Mouse (Mus musculus): ENCODE measurements around the gene C130032M10Rik.

C130032M10Rik gene

DNA sequence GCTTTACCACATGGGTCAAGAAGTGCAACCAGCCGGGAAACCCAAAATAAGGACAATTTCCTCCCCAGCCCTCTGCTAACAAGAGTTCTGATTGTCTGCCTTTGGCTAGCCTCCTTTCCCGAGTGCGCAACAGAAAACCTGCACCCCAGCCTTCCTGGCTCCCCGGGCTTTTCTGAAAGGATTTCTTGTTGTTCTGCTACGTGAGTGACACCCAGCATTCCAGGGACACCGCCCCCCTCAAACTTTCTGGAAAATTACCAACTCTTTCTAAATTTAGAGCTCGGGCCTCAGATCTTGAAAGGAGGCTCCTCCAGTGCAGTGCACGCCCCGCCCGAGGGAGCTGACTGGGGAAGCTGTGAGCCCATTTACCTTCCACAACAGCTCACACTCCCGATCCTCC is at the start of gene C130032M10Rik:
Gene C130032M10Rik (plus strand): TSS at position 334 of the 400 bp plus-strand sequence.
- no peak for DNase-seq

DNA sequence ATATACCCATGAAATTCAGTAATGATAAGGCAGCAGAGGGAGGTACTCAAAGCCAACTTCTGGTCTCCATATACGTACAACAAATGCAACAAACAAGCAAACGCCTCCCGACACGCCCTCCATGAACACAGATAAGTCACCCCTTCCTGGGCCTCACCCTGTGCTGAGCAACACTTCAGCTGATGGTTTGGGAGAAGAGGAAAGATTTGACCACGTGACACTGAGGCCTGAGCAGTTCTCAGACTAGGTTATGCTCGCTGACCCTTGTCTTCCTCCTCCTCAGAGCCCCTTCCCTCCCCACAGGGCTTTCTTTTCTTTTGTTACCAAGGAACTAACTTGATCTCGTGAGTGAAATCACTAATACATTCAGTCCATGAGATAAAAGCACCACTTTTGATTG is 48.6 kb upstream of the C130032M10Rik start:
- DNase-seq = no peak

DNA sequence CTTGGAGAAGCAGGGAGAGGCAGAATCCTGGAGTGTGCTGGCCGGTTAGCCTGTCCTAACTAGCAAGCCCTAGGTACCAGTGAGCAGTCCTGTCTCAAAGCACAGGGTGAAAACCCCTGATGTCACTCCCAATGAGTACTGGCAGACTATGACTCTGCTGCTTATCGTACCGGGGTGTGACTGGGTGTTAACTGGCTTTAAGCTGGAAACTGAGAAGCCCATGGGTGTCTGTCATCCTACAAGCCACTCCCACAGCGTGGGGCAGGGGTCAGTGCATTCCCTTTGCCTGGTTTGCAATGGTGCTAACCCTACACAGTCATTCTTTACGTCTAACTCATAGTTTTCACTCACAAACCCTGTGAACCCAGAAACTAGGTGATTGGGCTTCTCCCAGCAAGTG is 47.3 kb upstream of the C130032M10Rik start:
- DNase-seq = no peak

DNA sequence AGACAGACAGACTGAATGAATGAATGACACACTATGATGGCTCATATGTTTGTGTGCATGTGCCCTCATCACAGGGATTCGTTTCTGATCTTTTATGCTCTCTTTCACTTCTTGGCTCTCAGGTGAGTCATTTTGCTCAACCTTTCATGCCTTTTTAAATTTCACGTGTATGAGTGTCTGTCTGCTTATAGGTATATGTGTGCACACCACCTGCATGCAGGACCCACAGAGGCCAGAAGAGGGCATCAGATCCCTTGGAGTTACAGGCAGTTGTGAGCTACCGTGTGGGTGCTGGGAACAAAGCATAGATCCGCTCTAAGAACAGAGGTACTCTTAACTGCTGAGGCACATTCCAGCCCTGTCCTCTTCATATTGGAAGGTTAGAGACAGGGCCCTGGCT is 46.8 kb upstream of the C130032M10Rik start:
- no peak for DNase-seq

DNA sequence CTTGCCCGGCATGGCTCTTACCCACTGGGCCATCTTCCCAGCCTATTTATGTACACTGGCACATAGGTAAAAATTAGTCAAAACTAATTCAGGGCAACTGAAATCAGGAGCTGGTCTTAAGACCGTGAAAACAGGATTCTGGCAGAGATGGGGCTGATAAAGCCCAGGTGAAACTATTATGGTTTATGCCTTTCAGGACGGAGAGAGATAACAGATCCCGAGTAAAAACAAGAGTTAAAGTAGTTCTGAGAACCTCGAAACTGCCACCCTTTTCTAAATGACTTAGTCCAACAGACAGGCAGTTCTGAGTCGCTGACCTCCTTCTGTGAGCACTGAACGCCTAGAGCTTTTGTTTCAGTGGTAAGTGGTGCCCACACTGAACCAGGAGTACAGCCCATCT is 43.6 kb upstream of the C130032M10Rik start:
- no peak for DNase-seq

DNA sequence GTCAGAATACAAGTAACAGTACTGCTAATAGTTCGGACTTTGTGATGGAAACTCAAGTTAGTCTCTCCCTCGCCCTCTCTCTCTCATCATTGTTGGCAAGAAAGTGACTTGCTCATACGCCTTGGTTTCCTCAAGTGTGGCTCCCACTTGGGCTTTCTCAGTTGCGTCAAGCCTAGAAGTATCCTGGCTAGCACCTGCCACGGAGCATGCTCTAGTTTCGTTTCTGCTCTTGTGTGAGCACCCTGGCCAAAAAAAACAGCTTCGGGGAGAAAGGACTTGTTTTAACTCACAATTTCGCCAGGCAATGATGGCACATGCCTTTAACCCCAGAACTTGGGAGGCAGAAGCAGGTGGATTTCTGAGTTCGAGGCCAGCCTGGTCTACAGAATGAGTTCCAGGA is 38.5 kb upstream of the C130032M10Rik start:
- no peak for DNase-seq

DNA sequence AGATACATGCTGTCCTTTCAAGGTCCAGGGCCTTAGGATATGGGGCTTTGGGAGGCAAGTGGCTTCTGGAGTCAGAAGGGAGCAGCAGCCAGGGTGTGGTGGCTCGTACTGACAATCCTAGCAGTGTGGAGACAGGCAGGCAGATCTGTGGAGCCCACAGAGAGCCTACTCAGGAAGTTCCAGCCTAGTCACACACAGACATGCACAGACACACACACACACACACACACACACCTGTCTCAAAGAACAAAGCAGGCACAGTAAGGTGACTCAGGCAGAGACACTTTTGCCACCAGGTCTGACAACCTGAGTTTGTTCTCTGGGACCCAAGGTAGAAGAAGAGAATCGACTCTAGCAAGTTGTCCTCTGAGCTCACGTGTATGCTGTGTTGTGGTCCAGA is 34.6 kb upstream of the C130032M10Rik start:
- DNase-seq = no peak

DNA sequence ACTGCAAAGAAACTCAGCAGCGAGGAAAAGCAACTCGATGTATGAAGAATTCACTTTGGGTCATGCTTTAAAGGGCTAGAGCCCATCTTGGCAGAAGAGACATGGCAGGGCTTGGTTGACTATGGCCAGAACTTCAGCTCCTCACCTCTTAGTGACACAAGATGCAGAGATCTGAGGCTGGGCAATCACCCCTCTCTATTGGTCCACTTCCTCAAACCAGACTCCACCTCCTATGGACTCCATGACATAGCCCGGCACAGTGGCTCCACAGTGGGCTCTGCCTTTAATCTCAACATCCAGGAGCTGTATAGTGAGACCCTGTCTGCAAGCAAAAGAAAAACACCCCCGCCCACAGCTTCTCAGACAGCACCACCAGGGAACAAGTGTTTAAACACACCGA is 30.7 kb upstream of the C130032M10Rik start:
- DNase-seq = no peak

DNA sequence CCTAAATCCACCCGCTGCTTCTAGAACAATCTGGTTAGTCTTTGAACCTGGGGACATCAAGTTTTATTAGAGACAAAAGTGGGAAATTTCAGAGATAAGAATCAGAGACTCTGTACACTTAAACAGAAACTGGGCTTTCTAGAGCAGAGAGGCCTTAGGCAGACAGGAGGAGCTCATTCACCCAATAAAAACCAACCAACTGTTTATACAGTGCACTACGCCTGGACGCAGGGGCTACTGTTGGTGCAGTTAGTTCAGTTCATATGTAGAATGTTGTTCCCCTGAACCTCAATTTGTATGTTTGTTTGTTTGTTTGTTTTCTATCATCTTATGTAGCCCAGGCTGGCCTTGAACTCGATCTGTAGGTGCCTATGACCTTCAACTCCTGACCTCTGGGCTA is 28.7 kb upstream of the C130032M10Rik start:
- DNase-seq = no peak

DNA sequence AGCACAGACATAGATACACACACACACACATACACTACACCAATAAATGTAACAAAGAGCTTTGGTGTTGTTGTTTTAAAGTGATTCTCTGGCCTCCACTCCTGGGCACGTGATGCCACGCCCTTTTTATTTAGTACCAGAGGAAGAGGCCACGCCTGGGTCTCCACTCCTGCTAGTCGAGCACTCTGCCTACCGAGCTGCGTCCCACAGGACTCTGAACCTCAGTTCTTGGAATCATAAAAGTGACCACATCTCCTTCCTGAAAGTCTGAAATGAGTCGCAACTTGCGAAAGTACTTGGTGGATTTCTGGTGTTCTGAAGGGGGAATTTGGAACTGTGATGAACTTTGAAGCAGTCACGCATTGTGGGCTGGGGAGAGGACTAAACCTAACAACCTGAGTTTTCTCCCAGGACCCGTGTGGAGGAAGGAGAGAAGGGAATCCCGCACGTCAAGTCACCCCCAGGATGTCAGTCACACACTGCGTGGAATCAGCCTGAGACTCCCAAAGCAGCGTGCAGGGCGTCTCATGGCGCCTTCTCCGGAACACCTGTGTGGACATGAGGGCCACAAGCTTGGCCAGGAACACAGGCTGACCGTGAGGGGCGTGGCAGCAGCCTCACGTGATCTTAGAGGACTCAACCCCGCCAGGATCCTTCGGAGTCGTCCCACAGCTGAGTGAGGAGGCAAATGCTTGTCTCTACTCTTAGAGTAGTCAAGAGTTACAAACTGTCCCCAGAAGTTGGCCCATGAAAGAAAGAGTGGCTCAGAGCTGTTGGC is 27.8 kb upstream of the C130032M10Rik start:
- DNase-seq = peak in 1 of 2 experiments; percentile 9

DNA sequence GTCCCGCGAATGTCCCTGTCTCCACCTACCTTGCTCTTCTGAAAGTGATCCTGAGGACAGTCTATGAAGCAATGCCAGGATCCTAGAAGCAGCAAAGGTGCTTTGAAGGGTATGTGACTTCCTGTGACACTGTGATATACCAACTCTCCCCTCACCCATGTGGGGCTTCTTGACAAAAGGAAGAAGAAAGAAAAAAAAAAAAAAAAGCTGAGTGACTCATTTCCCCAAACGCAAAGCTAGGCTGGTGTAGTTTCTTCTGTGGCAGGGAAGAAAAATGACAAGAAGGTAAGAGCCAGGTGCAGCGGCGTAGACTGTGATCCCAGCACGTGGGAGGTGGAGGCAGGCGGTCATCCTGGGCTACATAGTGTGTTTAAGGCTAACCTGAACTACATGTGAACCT is 19.0 kb upstream of the C130032M10Rik start:
- no peak for DNase-seq

DNA sequence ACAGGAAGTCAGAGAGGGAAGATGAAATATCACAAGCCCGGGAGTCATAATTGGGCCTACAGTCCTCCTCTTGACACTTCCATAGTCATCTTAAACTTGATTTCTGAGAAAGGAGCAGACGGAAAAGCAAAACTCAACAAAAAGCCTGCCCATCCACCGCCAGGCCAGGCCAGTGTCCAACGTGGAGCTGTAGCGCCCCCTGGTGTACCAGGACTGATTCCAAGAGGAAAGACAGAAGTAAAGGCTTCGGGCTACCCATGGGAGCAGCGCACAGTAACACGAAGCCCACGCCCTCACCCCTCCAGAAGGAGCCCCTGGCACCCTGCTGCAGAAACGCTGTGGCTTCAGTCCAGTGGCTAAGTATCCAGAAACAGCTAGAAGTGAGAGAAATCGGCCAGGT is 17.3 kb upstream of the C130032M10Rik start:
- DNase-seq = peak; percentile 67 to 91

DNA sequence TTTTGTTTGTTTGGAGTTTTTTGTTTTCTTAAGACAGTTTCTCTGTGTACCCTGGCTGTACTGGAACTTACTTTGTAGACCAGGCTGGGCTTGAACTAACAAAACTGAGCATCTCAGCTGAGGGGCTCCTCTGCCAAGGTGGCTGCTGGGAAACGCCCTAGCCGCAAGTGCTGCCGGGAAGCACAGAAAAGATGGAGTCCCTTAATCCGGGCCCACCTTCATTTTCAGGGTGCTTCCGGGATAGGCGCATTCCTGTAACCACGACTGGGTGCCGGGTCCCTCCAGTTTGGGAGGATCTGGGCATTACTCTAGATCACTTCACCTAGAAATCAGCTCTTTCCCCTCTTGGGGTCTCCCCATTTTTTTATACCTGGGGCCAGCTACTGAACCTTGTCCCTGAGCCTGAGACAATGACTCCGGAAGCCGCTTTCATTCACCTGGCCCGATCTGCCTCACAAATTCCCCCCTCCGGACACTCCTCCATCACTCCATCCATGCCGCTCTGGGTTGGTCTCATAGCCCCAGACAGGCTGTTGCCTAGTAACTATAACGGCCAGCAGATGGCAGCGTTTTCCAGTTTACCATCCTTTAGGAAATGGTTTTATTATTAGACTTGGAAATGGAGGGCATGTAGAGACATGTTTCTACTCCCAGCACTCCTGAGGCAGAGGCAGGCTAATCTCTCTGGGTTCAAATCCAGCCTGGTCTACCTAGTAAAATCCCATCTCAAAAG is 15.5 kb upstream of the C130032M10Rik start:
- DNase-seq = peak; percentile 43 to 81

DNA sequence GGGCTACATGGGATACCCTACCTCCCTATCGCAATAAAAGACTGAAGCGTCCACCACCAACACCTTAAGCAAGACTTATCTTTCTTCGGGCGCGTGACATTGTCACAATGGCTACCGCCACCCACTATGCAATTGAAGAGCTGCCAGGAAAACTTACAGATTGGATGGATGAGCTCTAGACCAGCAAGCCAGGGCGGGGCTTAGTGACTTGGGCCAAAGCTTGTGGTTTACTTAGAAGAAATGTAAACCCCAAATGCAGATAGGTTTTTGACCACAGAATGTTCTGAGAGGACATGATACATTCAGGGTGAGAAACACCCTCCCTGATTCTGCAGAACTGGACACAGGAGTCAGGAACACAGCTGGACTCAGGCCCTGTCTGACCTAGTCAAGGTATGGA is 14.4 kb upstream of the C130032M10Rik start:
- DNase-seq = no peak

DNA sequence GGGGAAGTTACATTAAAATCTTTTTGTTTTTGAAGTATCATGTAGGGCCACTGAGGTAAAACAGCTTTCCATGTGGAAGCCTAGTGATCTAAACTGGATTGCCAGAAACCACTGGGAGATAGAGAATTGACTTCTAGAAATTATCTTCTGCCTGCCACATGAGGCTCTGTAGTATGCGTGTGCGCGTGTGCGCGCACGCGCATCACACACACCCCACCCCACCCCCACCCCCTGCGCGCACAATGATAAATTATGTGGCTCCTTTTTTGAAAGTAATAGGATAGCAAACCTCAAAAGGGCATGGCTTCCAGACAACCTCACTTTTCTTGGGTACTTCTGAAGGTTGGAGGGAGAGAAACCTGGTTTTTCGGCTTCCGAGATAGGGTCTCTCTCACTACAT is 13.6 kb upstream of the C130032M10Rik start:
- no peak for DNase-seq

DNA sequence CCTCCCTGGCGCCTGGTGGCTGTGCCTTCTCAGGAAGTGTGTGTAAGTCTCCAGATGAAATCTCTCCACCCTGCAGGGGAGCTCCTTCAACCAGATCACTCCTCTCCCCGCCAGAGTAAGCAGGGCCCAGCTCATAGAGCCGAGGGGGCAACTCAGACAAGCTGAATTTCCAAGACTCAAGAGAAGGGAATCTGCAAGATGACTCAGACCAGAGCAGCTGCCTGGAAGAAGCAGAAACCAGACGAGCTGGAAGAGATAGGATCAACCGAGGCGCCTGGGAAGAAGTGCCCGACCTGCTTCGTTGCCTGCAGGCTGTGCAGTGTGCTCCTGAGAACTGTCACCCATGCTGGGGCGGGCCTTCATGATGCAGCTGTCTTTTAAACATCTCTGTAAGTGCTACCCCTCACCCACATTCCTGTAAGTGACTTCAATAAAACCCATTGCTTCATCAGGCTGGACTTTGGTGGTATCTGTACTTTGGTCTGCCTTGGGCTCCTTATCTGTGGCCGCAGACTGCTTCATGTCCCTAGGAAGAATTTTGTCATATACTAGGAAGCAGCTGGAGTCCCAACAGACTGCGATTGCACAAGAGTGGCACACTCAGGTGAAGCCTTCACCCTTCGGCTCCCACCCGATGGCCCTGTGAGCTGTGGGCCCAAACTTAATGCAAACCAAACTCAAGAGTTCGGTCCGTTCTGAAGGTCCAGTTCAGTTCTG is 12.6 kb upstream of the C130032M10Rik start:
- DNase-seq = no peak

DNA sequence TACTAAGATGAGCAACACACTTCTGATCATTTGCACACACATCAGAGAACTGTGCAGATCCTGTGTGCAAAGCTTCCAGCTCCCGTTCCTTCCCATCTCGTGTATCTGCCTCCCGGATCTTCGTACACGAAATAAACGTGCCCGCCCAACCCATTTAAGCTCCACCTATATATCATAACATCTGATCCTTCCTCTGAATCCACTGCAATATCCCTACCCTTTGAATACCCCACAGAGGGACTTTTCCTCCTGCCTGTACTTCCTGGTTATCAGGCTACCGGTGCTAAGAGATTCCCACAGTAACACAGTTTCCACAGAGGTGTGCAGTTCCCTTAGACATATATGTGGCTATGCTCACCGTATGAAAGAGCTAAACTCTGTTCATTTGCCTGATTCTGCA is 10.7 kb upstream of the C130032M10Rik start, which contains the start of gene Ccr4:
Gene Ccr4 (minus strand): TSS at position 101 of the 400 bp plus-strand sequence.
- DNase-seq = no peak

DNA sequence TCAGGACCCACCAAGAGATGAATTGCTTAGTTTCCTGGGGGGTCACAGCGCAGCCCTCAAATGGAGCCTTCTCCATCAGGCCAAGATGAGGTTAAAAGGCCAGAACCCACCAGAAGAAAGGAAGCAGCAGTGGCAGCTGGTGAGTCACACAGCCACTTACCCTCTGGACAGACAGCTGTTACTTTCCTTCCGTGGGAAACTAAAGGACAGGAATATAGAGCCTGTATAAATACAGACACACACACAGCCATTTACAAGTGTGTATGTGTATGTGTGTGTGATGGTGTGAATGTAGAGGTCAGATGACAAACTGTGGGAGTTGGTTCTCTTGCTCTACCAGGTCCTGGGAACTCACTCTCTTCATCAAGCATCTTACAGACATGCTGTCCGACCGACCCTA is 8.9 kb upstream of the C130032M10Rik start:
- no peak for DNase-seq

DNA sequence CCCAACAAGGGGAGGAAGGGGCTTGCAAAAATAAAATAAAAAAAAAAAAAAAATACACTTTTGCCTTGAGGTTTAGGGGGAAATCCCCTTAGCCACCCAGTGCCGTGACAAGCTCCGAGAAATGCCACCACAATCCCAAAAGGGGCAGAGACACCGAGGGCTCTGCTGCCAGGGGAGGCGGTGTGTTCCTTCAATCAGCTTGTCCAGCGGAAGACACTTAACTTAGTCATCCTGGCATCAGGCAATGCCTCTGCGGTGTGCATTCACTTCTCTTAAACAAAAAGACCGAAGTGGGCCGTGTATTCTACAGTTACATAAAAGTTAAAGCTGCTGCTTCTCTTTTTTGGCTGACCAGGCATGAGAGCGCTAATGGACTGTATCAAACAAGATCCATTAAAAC is 8.1 kb upstream of the C130032M10Rik start:
- no peak for DNase-seq

DNA sequence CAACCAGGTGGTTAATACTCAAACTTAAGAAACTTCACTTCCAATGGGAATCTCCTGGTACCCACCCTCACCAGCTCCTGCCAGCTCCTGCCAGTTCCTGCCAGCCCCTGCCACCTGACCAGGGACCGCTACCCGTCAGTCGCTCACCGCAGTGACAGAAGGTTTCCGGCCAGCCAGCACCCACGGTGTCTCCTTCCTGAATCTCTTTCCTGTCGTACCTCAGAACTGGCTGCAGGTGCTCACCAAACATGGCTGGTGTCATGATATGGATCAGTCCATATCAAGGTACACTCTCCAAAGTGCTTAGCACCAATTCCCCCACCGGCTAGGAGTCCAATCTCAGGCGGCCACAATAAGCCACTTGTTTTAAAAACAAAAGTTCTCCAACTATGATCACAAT is 5.7 kb upstream of the C130032M10Rik start:
- DNase-seq = no peak

DNA sequence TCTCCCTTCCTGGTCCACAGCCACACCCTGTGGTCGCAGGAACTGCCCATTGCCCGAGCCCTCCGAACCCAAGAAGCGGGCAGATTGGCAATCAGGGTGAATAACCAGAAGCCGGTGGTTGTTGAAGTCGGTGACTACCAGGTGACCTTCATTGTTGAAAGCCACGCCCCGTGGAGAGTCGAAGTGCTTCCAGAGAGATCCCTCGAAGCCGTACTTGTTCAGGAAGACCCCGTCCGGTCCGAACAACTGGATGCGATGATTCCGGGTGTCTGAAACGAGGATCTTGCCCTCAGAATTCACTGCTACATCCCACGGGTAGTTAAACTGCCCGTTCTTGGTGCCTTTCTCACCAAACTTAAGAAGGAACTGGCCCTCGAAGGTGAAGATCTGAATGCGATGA is 2.7 kb upstream of the C130032M10Rik start:
- DNase-seq = no peak

DNA sequence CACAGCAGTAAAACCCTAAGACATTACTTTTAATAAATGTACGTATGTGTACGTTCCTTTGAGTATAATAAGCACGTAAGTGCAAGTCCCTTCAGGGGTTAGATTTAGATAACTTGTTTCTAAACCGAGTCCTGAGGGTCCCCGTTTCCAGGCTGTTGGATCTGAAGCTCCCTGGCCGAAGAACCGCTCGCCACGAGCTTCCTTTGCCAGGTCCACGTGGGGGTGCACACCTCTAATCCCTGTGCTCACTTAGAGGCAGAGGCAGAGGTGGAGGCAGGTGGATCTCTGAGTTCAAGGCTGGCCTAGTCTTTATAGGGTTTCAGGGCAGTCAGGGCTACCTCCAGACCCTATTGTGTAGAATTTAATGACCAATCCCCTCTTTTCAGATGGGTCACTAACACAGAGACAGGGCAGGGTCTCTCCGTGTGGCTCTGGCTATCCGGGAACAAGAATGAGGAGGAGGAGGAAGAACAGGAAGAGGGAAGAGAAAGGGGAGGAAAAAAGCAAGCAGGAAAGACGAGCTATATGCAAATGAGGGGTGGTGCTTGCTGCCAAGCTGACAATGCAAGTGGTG is 2.5 kb downstream of the C130032M10Rik start:
- DNase-seq = no peak

DNA sequence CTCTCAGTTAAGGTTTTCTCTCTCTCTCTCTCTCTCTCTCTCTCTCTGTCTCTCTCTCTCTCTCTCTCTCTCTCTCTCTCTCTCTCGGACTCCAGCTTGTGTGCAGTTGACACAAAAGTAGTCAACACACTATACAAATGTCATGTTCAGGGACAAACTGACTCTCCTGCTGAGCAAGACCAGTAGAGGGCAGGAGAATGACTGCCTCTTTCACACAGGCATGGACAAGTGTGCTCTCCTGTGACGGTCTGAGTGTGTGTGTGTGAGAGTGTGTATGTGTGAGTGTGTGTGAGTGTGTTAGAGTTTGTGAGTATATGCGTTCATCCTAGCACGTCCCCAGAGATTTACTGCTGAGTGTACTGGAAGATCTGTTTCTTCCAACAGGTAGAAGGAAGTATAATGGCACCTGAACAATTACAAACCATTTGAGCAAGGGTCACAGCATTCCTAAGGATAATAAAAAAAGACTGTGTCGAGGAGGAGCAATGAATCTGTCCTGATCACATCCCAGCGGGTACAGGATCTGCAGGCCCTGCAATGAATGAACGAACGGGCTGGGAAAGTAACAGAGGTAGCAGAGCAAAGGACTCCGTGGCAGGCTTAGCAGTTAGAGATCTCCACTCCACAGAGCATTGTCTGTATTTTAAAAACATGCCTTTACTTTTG is 3.4 kb downstream of the C130032M10Rik start:
- DNase-seq = no peak
